Mouse (Mus musculus) hindbrain, embryonic 10.5 days (tissue): ENCODE measurements around the gene Mrpl9. TPM values are rescaled to one million over a fixed set of nuclear protein-coding genes. Genes with fewer than 3 reads are reported as not detected.
A peak's percentile ranks its signal among the peaks of the same experiment; 100 is the strongest.

Experiments
- DNase-seq: peaks from one replicate; pipeline ENCODE4 v3.0.0-alpha.2; 2017; ENCODE audit warnings: low spot score
- H3K27ac ChIP-seq: fragments of 300-500 bp; sonication (generic); 2 replicates; pipeline ENCODE4 v1.5.1; 2016; ENCODE audit warnings: mild to moderate bottlenecking, moderate library complexity
- H3K27me3 ChIP-seq: fragments of 300-500 bp; sonication (generic); 2 replicates; pipeline ENCODE4 v1.6.1; 2016; ENCODE audit warnings: mild to moderate bottlenecking; ENCODE audit not compliant: poor library complexity, insufficient read depth, severe bottlenecking
- H3K36me3 ChIP-seq: fragments of 300-500 bp; sonication (generic); 2 replicates; pipeline ENCODE4 v1.6.1; 2016; ENCODE audit warnings: mild to moderate bottlenecking, moderate library complexity
- H3K4me1 ChIP-seq: fragments of 300-500 bp; sonication (generic); replicated peaks from 2 replicates; pipeline ENCODE4 v1.6.1; 2016; ENCODE audit warnings: mild to moderate bottlenecking
- H3K4me3 ChIP-seq: fragments of 300-500 bp; sonication (generic); 2 replicates; pipeline ENCODE4 v1.5.1; 2016; ENCODE audit warnings: mild to moderate bottlenecking, moderate library complexity
- H3K9me3 ChIP-seq: fragments of 300-500 bp; sonication (generic); 2 replicates; pipeline ENCODE4 v1.6.1; 2016; ENCODE audit warnings: mild to moderate bottlenecking, moderate library complexity
- WGBS: fragments of 180-500 bp; shearing (Covaris S2); methylation state at CpG from one replicate; pipeline ENCODE4 v1.1.7; 2016; 5-methylcytosine and 5-hydroxymethylcytosine counted together
- polyA plus RNA-seq: library from polyadenylated mRNA; unstranded; fragments of >200 nt; fragmentation: Nextera tagmentation; extraction: Ambion mirVana; gene quantifications from 2 replicates; pipeline ENCODE4 v1.2.1, GENCODE M21; 2016

Gene Mrpl9
- polyA plus RNA-seq = 71.3 and 73.4 TPM in 2 replicates

DNA sequence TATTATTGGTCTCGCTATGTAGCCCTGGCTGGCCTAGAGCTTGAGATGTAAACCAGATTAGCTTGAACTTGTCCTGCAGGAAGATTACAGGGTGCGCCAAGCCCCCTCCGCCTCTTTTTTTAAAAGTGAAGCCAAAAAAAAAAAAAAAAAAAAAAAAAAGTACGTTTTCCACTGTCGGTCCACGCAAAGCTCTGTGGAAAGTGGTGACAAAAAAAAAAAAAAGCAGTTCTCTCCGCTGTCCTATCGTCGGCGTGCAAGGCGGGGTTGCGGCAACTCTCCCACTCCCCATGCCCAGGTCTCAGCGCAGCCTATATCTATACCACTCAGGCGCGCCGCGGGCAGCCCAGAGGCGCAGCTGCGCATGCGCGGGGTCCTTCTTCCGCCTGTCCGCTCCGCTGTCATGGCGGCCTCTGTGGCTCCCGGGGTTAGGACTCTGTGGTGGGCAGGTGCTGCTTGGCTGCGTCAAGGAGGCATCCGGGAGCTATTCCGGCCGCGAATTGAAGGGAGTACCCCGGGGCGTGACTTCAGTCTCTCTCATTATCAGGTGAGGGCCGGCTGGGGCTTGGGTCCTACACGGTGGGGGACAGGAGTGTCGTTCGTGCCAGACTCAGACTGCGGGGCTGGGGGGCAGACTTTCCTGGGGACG, at the start of gene Mrpl9:
Gene Mrpl9, plus strand, starts transcription at position 368 of the 646 bp plus-strand sequence.
- no peaks in the 10 kb centered on the region for H3K27me3 ChIP-seq
- peak within 1 kb of the TSS; percentile 97 for H3K4me3 ChIP-seq
- H3K9me3 ChIP-seq = no peaks in the 10 kb centered on the region
- H3K36me3 ChIP-seq = peaks cover 37% of the 10 kb centered on the region
- H3K4me1 ChIP-seq = peaks cover 12% of the 10 kb centered on the region
- under 1% methylated on average over 39 of the region's 39 CpGs for WGBS
- DNase-seq = peak; percentile 96
- H3K27ac ChIP-seq = peak within 1 kb of the TSS; percentile 88

DNA sequence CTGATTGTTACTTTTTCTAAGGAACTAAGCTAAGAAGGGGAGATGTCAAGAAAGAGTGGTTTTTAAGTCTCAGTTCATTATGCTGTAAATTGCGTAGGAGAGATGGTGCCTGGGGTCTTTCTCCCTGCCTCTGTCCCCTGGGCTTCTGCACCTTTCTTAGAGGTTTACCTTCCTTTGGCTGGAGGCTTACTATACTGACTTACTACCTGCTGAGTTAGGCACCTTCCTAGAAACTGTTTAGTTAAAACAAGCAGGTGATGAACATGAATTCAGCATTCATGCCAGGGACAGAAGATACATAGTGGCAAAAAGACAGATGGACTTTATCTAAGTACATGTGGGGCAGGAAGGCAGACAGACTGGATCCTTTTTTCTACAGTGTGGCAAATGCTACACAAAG, 46.8 kb upstream of the Mrpl9 start:
- no peaks in the 10 kb centered on the region for H3K36me3 ChIP-seq
- no peak for DNase-seq
- no peak overlapping the region for H3K27ac ChIP-seq
- peaks cover 38% of the 10 kb centered on the region for H3K27me3 ChIP-seq
- no peaks in the 10 kb centered on the region for H3K9me3 ChIP-seq
- WGBS = 78% methylated on average over 1 of the region's 1 CpGs
- no peak overlapping the region for H3K4me3 ChIP-seq
- peaks cover 24% of the 10 kb centered on the region for H3K4me1 ChIP-seq

DNA sequence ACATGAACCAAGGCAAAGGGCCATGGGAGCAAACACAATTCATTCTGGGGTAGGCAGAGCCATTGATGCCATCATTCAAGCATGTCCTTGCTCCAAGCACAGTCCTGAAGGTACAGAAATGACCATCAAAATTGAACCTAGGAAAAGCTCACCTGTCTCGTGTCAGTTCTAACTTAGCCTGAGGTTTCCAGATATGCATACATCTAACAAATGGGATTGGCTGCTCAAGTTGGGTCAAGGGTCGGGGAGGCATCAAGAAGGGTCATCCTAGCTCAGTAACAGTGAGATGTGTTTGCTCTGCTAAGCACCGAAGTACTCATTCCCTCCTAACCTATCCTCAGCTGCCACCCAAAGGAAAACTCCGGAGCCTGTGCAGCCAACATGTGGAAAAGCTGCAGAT, 46.3 kb upstream of the Mrpl9 start:
- Histone ChIP-seq H3K27me3 (peaks cover 43% of the 10 kb centered on the region), H3K27ac (no peak overlapping the region), H3K4me3 (no peak overlapping the region), H3K4me1 (peaks cover 24% of the 10 kb centered on the region), H3K36me3 (no peaks in the 10 kb centered on the region), H3K9me3 (no peaks in the 10 kb centered on the region)
- DNase-seq = no peak
- WGBS = 89% methylated on average over 4 of the region's 4 CpGs

DNA sequence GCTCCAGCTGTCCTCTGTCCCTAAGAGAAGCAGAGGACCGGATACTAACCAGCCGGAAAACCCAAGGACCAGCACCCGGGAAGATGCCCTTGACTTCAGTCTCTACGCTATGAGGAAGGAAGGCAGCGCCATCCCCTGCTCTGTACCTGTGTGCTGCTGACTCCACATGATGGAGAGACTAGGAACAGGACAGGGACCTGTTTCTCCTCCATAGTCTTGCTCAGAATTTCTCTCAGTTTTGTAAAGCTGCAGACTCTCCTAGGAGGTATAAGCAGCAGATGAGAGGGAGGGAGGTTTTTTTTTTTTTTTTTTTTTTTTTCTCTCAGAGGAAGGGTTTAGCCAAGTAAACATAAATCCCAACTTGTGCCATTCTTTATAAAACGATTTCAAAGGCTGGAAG, 44.9 kb upstream of the Mrpl9 start, which contains the start of gene Lingo4:
Gene Lingo4, plus strand, starts transcription at position 301 of the 400 bp plus-strand sequence.
- WGBS = 67% methylated on average over 6 of the region's 6 CpGs
- DNase-seq = no peak
- peaks cover 34% of the 10 kb centered on the region for H3K4me1 ChIP-seq
- H3K27me3 ChIP-seq = peaks cover 56% of the 10 kb centered on the region
- H3K27ac ChIP-seq = peak within 1 kb of the TSS; percentile 86
- peak within 1 kb of the TSS; percentile 52 for H3K4me3 ChIP-seq
- H3K9me3 ChIP-seq = no peaks in the 10 kb centered on the region
- no peaks in the 10 kb centered on the region for H3K36me3 ChIP-seq

DNA sequence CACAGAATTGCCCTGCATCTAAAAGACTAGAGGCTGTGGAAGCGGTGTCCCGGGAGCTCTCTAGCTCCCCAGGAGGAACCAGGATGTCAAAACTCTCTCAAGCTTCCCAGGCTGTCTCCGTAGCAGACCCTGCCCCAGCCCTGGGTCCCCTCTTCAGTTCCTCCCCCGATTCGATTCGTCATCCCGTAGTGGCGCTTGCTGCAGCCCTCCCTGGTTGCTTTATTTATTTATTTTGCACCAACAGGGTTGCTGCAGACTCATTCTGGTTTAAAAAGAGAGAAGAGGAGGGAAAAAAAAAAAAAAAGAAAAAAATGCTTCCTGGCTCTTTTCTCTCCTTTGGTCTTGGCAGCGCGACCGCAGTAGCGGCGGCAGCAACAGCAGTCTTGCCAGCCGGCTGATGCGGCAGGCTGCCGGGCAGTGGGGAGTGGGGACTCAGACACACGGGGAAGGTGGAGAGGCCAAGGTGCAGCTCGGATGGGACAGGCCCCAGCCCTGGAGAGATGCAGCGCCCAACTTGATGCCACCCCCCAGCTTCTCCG, 44.1 kb upstream of the Mrpl9 start:
- Histone ChIP-seq H3K9me3 (no peaks in the 10 kb centered on the region), H3K27ac (peak overlapping the region; percentile 86), H3K36me3 (no peaks in the 10 kb centered on the region), H3K27me3 (peaks cover 64% of the 10 kb centered on the region), H3K4me3 (peak overlapping the region; percentile 52), H3K4me1 (peaks cover 42% of the 10 kb centered on the region)
- 2% methylated on average over 20 of the region's 20 CpGs for WGBS
- peak; percentile 51 for DNase-seq

DNA sequence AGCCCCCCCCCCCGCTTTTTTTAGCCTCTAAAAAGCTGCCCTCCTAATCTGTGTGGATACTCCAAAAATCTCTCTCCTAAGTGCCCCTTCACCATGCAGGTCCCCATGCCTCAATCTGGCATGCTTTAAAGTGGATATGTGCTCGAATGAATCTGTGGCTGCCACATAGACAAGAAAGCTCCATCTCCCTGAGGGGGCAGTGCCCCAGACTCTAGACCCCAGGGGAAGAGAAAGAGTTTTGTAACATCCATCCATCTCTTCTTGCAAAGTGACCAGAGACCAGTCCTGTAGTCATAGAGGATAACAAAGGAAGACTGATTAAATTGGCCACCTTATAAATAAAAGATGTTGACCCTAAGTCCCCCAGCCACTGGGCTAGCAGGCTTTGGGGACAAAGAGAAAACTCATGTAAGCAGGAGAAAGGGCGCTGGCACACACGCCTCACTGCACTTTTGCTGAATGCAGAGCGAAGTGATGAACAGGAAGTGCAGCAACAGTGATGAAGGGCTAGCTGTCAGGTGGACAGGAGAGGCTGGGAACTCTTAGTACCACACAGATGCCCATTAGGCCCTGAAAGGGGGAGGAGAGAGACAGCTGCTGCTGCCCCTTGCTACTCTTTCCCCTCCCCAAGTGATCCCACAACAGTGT, 43.3 kb upstream of the Mrpl9 start:
- Histone ChIP-seq H3K4me3 (peak overlapping the region; percentile 52), H3K27me3 (peaks cover 68% of the 10 kb centered on the region), H3K27ac (peak overlapping the region; percentile 86), H3K4me1 (peaks cover 50% of the 10 kb centered on the region), H3K9me3 (no peaks in the 10 kb centered on the region), H3K36me3 (no peaks in the 10 kb centered on the region)
- peak; percentile 70 for DNase-seq
- 27% methylated on average over 5 of the region's 5 CpGs for WGBS

DNA sequence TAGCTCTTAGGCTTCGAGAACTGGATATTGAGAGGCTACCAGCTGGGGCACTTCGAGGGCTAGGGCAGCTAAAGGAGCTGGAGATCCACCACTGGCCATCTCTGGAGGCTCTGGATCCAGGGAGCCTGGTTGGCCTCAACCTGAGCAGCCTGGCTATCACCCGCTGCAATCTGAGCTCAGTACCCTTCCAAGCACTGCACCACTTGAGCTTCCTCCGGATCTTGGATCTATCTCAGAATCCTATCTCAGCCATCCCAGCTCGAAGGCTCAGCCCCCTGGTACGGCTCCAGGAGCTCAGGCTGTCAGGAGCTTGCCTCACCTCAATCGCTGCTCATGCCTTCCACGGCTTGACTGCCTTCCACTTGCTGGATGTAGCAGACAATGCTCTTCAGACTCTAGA, 40.7 kb upstream of the Mrpl9 start:
- Histone ChIP-seq H3K36me3 (no peaks in the 10 kb centered on the region), H3K9me3 (no peaks in the 10 kb centered on the region), H3K4me3 (no peak overlapping the region), H3K27ac (peak overlapping the region; percentile 54), H3K27me3 (peaks cover 66% of the 10 kb centered on the region), H3K4me1 (peaks cover 55% of the 10 kb centered on the region)
- DNase-seq = no peak
- 78% methylated on average over 8 of the region's 8 CpGs for WGBS

DNA sequence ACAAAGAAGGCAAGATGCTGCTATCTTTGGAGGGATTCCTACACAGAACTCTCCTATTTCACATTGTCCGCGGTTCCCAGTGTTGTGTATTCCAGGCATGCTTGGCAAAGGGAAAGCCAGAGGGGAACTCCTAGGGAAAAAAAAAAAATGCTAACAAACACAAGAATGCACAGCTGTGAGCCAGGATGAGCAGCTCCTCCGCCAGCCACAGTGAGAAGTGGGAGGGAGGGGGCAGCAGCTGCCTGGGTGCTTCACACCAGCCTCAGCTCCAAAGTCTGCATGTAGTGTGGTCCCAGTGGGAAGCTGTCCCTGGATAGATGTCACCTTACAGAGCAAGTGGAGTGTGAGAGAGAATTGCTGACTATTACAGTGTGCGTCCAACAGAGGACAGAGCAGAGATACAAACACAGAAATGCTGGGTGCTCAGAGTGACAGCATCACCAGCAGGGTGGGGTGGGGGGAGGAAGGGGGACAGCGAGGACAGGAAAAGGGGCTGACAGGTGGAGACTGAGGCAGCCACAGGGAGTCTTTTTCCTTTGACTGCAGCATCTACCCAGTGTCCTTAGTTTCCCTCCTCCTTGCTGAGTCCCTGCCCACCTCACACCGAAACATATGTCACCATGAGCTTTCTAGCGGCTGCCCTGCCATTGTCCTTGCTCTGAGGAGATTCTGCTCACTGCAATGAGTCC, 38.6 kb upstream of the Mrpl9 start:
- Histone ChIP-seq H3K4me3 (no peak overlapping the region), H3K27me3 (peaks cover 59% of the 10 kb centered on the region), H3K9me3 (no peaks in the 10 kb centered on the region), H3K27ac (peak overlapping the region; percentile 56), H3K36me3 (no peaks in the 10 kb centered on the region), H3K4me1 (peaks cover 45% of the 10 kb centered on the region)
- no peak for DNase-seq
- WGBS = 16% methylated on average over 7 of the region's 7 CpGs

DNA sequence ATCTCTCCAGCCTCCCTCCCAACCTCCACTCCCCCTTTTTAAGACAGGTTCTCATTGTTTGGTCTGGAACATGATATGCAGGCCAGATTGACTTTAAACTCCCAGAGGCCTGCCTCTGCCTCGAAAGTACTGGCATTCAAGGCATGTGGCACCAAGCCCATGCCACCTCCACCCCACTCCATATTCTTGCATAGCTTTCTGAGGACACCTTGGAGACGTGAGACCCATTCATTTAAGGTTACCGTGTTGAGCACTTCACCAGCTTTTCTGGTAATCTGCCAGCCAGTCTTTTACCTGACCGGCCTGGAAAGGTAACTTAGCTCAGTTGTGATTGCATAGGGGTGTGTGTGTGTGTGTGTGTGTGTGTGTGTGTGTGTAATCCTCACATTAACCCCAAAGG, 37.6 kb upstream of the Mrpl9 start:
- no peak for DNase-seq
- peaks cover 48% of the 10 kb centered on the region for H3K27me3 ChIP-seq
- no peaks in the 10 kb centered on the region for H3K36me3 ChIP-seq
- H3K9me3 ChIP-seq = no peaks in the 10 kb centered on the region
- no peak overlapping the region for H3K4me3 ChIP-seq
- 76% methylated on average over 4 of the region's 4 CpGs for WGBS
- H3K27ac ChIP-seq = no peak overlapping the region
- peaks cover 34% of the 10 kb centered on the region for H3K4me1 ChIP-seq

DNA sequence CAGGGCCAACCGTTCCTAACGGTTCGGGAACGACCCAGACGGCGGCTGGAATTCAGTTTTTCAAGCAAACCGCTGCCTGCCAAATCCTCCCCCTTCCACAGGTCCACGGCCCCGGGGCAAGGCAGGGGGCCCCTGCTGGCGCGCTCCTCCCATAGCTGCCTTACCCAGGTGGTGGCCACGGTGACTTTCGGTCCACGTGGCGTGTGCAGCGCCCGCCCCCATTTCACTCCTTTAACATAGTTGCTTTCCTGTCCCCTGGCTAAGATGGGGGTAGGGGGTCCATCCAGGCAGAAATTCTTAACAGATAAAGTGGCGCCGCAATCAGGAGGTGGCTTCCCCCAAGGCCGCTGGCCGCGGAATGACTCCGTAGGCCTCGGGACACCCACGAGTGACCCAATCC, 30.6 kb upstream of the Mrpl9 start:
- Histone ChIP-seq H3K27me3 (0 out of 2 replicates have a peak, but pooled peaks cover 2% of the 10 kb centered on the region), H3K27ac (peak overlapping the region; percentile 88), H3K4me3 (peak overlapping the region; percentile 61), H3K9me3 (no peaks in the 10 kb centered on the region), H3K36me3 (no peaks in the 10 kb centered on the region), H3K4me1 (peaks cover 25% of the 10 kb centered on the region)
- no peak for DNase-seq
- WGBS = 10% methylated on average over 25 of the region's 25 CpGs

DNA sequence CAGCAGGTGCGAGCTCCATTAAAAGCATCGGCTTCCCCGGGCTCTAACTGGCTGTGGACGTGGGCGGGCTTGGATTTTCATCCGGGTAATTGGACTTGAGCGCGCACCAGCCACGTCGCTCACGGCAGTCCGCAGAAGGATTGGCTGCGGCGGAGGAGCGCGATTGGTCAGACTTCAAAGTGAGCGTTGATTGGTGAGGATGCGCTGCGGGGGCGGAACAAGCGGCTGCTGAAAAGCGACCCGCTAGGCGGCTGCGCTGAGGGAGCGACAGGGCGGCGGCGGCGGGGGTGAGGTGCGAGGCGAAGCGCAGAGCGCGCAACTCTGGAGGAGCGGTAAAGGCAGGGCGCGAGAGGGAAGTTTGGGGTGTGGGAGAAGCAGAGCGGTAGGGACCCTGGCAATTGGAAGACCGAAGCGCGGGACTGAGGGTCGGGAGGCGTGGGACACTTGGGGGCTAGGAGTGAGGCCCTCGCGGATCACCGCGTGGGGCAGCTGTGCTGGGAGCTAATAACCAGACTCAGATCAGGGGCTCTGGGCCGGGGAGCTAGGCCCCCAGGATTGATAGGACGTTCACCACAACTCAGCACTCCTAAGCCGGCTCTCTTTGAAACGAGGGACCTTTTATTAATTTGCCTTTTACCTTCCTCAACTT, 30.0 kb upstream of the Mrpl9 start, which contains the start of gene Tdrkh:
Gene Tdrkh, plus strand, starts transcription at position 243 of the 649 bp plus-strand sequence.
- no peaks in the 10 kb centered on the region for H3K9me3 ChIP-seq
- peak; percentile 97 for DNase-seq
- H3K4me3 ChIP-seq = peak within 1 kb of the TSS; percentile 61
- 9% methylated on average over 52 of the region's 52 CpGs for WGBS
- H3K27me3 ChIP-seq = no peaks in the 10 kb centered on the region
- H3K27ac ChIP-seq = peak within 1 kb of the TSS; percentile 88
- peaks cover 25% of the 10 kb centered on the region for H3K4me1 ChIP-seq
- no peaks in the 10 kb centered on the region for H3K36me3 ChIP-seq

DNA sequence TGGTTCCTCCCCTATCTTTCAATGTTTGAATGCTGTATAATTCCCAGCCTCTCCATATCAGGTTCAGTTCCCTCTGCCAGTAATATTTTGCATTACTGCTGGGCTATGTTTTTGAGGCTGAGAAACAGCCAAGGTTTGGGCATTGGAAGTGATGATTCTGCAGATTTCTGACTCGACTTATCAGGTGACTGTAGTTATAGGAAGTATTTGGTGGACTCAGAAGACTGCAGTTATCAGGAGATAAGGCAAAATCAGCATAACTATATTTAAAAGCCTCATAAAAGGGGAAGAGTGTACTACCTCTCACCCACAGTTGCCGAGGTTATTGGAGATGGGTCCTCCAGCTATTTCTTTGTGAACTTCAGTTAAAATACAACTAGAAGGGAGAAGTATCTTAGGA, 12.1 kb upstream of the Mrpl9 start:
- Histone ChIP-seq H3K4me1 (no peaks in the 10 kb centered on the region), H3K4me3 (no peak overlapping the region), H3K27ac (no peak overlapping the region), H3K36me3 (peaks cover 33% of the 10 kb centered on the region), H3K27me3 (no peaks in the 10 kb centered on the region), H3K9me3 (no peaks in the 10 kb centered on the region)
- WGBS = 77% methylated on average over 2 of the region's 2 CpGs
- no peak for DNase-seq
